Mouse (Mus musculus): ENCODE measurements around the gene Ttc21b.

DNA sequence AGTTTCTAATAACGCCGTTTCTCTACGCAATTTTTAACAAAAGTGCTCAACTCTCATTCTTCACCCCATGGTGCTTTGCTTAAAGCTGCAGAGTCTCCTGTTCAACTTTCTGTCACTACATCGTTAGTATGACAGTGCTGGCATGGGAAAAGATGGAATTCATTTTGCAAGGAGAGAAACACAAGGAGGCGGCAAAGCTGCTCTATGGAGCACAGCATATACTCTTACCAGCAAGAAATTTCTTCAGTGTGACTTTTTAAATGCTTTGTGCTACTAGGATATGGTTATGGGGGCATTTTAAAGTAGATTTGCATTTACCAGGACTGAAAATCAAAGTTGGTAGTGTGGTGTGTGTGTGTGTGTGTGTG lies 77.6 kb downstream of the Ttc21b start:
- TF ChIP-seq POLR2A (IDR thresholded peaks at IDR 0.05; ENCODE audit: borderline replicate concordance, extremely low read depth, insufficient read depth, insufficient read length, poor library complexity, severe bottlenecking) (no peak), CTCF (IDR thresholded peaks at IDR 0.05; ENCODE audit: borderline replicate concordance, extremely low read depth, insufficient read depth, insufficient read length) (no peak)
